Mouse (Mus musculus) forelimb bud, embryonic 11.5 days (tissue): ENCODE results near the gene Gm21860.
"Not testable (repeated sequence)": the region's sequence is repeated elsewhere in the genome, so short reads cannot be mapped to it uniquely, and the experiment has no call there.

ENCODE experiments used
- DNase-seq: peaks from one replicate; pipeline ENCODE4 v3.0.0-alpha.2; 2012; ENCODE audit warnings: low read depth, low spot score

Gene Gm21860

GRCm38 (mm10) chrY:90732101-90732542 is 22.5 kb downstream of the Gm21860 start:
- DNase-seq = peak; percentile 100

- peak; percentile 2 for DNase-seq
These were observed 23.0 kb downstream of the Gm21860 start for GRCm38 (mm10) chrY:90731593-90731955.

- DNase-seq = peak; percentile 29
These were observed 23.6 kb downstream of the Gm21860 start for GRCm38 (mm10) chrY:90730908-90731592.

GRCm38 (mm10) chrY:90729816-90730303 is 24.8 kb downstream of the Gm21860 start:
- DNase-seq = peak; percentile 36

GRCm38 (mm10) chrY:90728905-90729256 is 25.7 kb downstream of the Gm21860 start:
- peak; percentile 18 for DNase-seq

GRCm38 (mm10) chrY:90728251-90728904 is 26.2 kb downstream of the Gm21860 start:
- DNase-seq = peak; percentile 6

GRCm38 (mm10) chrY:90727121-90727908 is 27.3 kb downstream of the Gm21860 start:
- DNase-seq = peak; percentile 64

GRCm38 (mm10) chrY:90725701-90726451 is 28.7 kb downstream of the Gm21860 start:
- DNase-seq = peak; percentile 88

- not testable (repeated sequence) for DNase-seq
These were observed 29.5 kb downstream of the Gm21860 start for GRCm38 (mm10) chrY:90725166-90725565.

GRCm38 (mm10) chrY:90724014-90724709 is 30.5 kb downstream of the Gm21860 start:
- DNase-seq = peak; percentile 31

GRCm38 (mm10) chrY:90723336-90723987 is 31.2 kb downstream of the Gm21860 start:
- DNase-seq = peak; percentile 36

- DNase-seq = not testable (repeated sequence)
These were observed 34.1 kb downstream of the Gm21860 start for GRCm38 (mm10) chrY:90720505-90720904.

- DNase-seq = peak; percentile 69
These were observed 35.0 kb downstream of the Gm21860 start for GRCm38 (mm10) chrY:90719403-90720232.

GRCm38 (mm10) chrY:90718583-90719402 is 35.8 kb downstream of the Gm21860 start:
- peak; percentile 53 for DNase-seq

GRCm38 (mm10) chrY:90718021-90718420 is 36.6 kb downstream of the Gm21860 start:
- peak; percentile 8 for DNase-seq

GRCm38 (mm10) chrY:90717496-90717895 is 37.1 kb downstream of the Gm21860 start:
- not testable (repeated sequence) for DNase-seq
